Mouse (Mus musculus) liver, embryonic 14.5 days (tissue): Measurements from ENCODE around the gene Slc12a5. TPM values are rescaled to one million over a fixed set of nuclear protein-coding genes. Genes with fewer than 3 reads are reported as not detected.

Experiments
- ATAC-seq: fragments of 200-750 bp; cut with Nextera tagmentation; 2 replicates; pipeline ENCODE4 v1.8.0; 2017; ENCODE audit warnings: moderate number of reproducible peaks, mild to moderate bottlenecking, moderate library complexity; ENCODE audit not compliant: insufficient read depth
- DNase-seq, 3 experiments: peaks; one replicate each; pipeline ENCODE4 v3.0.0-alpha.2; 2012 to 2013; ENCODE audit warnings: low read depth in 3 of 3, low spot score in 3 of 3
- H3K27ac ChIP-seq: fragments of 300-500 bp; sonication (generic); 2 replicates; pipeline ENCODE4 v1.5.1; 2014; ENCODE audit warnings: moderate library complexity, mild to moderate bottlenecking, control low read depth, inconsistent platforms
- H3K27me3 ChIP-seq: fragments of 300-500 bp; sonication (generic); 2 replicates; pipeline ENCODE4 v1.6.1; 2014; ENCODE audit warnings: mild to moderate bottlenecking, low read length, moderate library complexity; ENCODE audit not compliant: control insufficient read depth, insufficient read depth
- H3K36me3 ChIP-seq: fragments of 300-500 bp; sonication (generic); replicated peaks from 2 replicates; pipeline ENCODE4 v1.6.1; 2014; ENCODE audit warnings: low read depth; ENCODE audit not compliant: control insufficient read depth, insufficient read depth
- H3K4me1 ChIP-seq, 2 experiments: fragments of 200-500 bp in 1 of 2; fragments of 300-500 bp in 1 of 2; sonication (generic) in 1 of 2; replicated peaks; 2 replicates each; pipeline ENCODE4 v1.6.1; 2012 to 2014; ENCODE audit warnings: antibody characterized with exemption in 1 of 2, inconsistent platforms in 1 of 2, low read length in 1 of 2; ENCODE audit not compliant: control insufficient read depth in 2 of 2, insufficient read depth in 2 of 2
- H3K4me2 ChIP-seq: fragments of 300-500 bp; sonication (generic); 2 replicates; pipeline ENCODE4 v1.6.1; 2014; ENCODE audit warnings: low read depth, mild to moderate bottlenecking, control low read depth, moderate library complexity
- H3K4me3 ChIP-seq, 2 experiments: fragments of 200-500 bp in 1 of 2; fragments of 300-500 bp in 1 of 2; sonication (generic) in 1 of 2; 2 replicates each; pipeline ENCODE4 v1.5.1; 2012 to 2014; ENCODE audit warnings: low read depth in 2 of 2, low read length in 2 of 2, mild to moderate bottlenecking in 2 of 2, control low read depth in 1 of 2, inconsistent platforms in 1 of 2, moderate library complexity in 1 of 2; ENCODE audit not compliant: insufficient read depth in 1 of 2
- H3K9ac ChIP-seq: fragments of 300-500 bp; sonication (generic); replicated peaks from 2 replicates; pipeline ENCODE4 v1.6.1; 2014; ENCODE audit warnings: mild to moderate bottlenecking, control low read depth, moderate library complexity
- H3K9me3 ChIP-seq: fragments of 300-500 bp; sonication (generic); 2 replicates; pipeline ENCODE4 v1.6.1; 2016; ENCODE audit warnings: low read length, mixed read lengths; ENCODE audit not compliant: control insufficient read depth
- CTCF ChIP-seq: IDR thresholded peaks from 2 replicates; pipeline ENCODE4 v1.5.1; 2016; ENCODE audit warnings: antibody characterized with exemption, low read depth, control low read depth
- EP300 ChIP-seq: IDR thresholded peaks from 2 replicates; pipeline ENCODE4 v1.6.1; 2016; ENCODE audit warnings: antibody characterized with exemption, low read depth
- WGBS: fragments of 180-500 bp; shearing (Covaris S2); extraction: QIAGEN DNeasy Blood & Tissue Kit; methylation state at CpG from one replicate; pipeline ENCODE4 v1.1.7; 2014; ENCODE audit not compliant: insufficient replicate concordance; 5-methylcytosine and 5-hydroxymethylcytosine counted together
- polyA plus RNA-seq, 2 experiments: library from polyadenylated mRNA; depleted of rRNA in 1 of 2; stranded (reverse) in 1 of 2; unstranded in 1 of 2; fragments of >200 nt; fragmentation: Nextera tagmentation in 1 of 2; extraction: Ambion mirVana in 1 of 2; gene quantifications; 2 replicates each; pipeline versions ENCODE4 v1.2.1 to v1.2.3; 2012 to 2014

The Slc12a5 gene
- polyA plus RNA-seq, 2 experiments = 0.10 to 0.42 TPM

DNA sequence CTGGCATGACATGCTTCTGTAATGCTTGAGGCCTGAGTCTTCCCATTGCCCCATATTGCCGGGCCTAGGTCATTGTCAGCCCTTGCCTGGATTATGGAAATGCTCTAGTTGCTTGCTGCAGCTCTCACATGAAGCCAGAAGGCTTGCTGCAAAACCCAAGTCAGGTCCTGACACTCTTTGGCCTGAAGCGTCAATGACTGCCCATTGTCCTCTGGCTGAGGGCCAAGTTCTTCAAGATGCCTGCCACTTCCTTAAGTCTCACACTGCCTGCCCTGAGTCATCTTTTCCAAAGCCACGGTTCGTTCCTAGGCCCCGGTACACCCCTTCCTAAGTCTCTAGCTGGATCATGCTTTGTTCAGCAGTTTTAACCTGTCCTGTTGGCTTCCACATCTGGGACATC is 12.0 kb downstream of the Slc12a5 start:
- H3K36me3 ChIP-seq = no peaks in the 10 kb centered on the region
- H3K9me3 ChIP-seq = no peaks in the 10 kb centered on the region
- no peak overlapping the region for H3K27ac ChIP-seq
- no peak overlapping the region for H3K9ac ChIP-seq
- TF ChIP-seq CTCF = no peak
- TF ChIP-seq EP300 = no peak
- 35% methylated on average over 5 of the region's 5 CpGs for WGBS
- peaks cover 41% of the 10 kb centered on the region for H3K27me3 ChIP-seq
- H3K4me2 ChIP-seq = no peak overlapping the region
- ATAC-seq (no peak), DNase-seq (no peak)
- H3K4me3 ChIP-seq = no peak overlapping the region
- no peaks in the 10 kb centered on the region for H3K4me1 ChIP-seq

DNA sequence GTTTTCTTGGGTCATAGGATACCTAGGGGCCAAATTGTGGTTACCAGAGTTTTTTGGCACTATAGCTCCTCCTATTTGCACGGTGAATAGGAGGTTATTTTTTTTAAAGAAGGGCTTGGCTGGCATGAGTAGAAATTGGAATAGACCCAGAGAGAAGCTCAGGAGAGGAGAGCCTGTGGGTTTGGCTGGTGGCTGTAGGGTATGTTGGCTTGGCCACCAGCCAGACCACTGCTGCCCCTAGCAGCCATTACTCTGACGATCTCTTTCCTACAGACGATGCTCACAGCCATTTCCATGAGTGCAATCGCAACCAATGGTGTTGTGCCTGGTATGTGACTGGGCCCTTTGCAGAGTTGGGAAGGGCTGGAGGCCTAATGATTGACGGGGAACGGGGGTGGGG is 15.0 kb downstream of the Slc12a5 start:
- no peaks in the 10 kb centered on the region for H3K4me1 ChIP-seq
- H3K9ac ChIP-seq = no peak overlapping the region
- 56% methylated on average over 6 of the region's 6 CpGs for WGBS
- no peak overlapping the region for H3K27ac ChIP-seq
- no peak overlapping the region for H3K4me2 ChIP-seq
- no peak for DNase-seq
- no peak overlapping the region for H3K4me3 ChIP-seq
- no peak for ATAC-seq
- H3K36me3 ChIP-seq = no peaks in the 10 kb centered on the region
- no peak for TF ChIP-seq EP300
- no peak for TF ChIP-seq CTCF
- H3K27me3 ChIP-seq = peaks cover 12% of the 10 kb centered on the region
- no peaks in the 10 kb centered on the region for H3K9me3 ChIP-seq

DNA sequence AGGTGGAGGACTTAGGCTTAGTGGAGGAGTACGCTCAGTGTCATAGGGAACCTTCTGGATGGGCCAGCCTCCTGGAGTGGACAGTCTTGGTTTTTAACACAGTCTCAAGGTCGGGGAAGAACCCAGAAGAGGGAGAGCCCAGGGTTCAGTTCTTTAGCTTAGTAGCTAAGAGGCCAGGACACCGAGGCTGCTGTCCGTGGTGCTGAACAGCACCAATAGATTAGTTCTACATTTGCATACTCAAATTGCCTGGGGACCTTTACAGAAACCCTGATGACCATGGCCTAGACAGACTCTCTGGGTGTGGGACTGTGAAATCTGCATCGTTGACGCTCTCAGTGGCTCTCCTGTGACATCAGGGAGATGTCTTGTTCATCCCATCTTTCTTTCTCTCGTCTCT is 19.1 kb downstream of the Slc12a5 start:
- peak; percentile 24 to 35 (median 28) for DNase-seq
- Histone ChIP-seq H3K27ac (no peak overlapping the region), H3K9ac (no peak overlapping the region), H3K4me2 (no peak overlapping the region), H3K4me1 (no peaks in the 10 kb centered on the region), H3K27me3 (no peaks in the 10 kb centered on the region), H3K36me3 (no peaks in the 10 kb centered on the region), H3K4me3 (no peak overlapping the region), H3K9me3 (no peaks in the 10 kb centered on the region)
- no peak for TF ChIP-seq CTCF
- no peak for TF ChIP-seq EP300
- WGBS = 19% methylated on average over 7 of the region's 7 CpGs
- no peak for ATAC-seq

DNA sequence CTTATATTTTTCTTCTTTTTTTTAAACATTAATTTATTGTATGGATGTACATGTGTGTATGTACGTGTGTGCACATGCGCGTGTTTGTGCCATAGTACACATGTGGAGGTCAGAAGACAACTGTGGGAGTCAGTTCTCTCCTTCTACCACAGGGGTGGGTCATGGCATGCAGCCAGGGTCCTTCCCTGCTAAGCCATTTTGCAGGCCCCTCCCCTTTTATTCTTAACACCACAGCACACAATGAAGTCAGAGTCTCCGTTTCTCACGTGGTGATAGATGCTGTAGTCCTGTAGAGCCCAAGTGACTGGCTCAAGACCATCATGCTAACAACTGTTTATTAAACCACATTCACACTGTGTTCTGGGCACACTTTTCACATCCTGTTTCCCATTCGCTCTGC is 25.4 kb downstream of the Slc12a5 start:
- H3K9me3 ChIP-seq = no peaks in the 10 kb centered on the region
- no peak for ATAC-seq
- H3K4me1 ChIP-seq = no peaks in the 10 kb centered on the region
- no peak overlapping the region for H3K4me2 ChIP-seq
- H3K4me3 ChIP-seq = no peak overlapping the region
- no peaks in the 10 kb centered on the region for H3K27me3 ChIP-seq
- TF ChIP-seq CTCF = no peak
- TF ChIP-seq EP300 = no peak
- no peak for DNase-seq
- 70% methylated on average over 6 of the region's 6 CpGs for WGBS
- no peak overlapping the region for H3K27ac ChIP-seq
- no peak overlapping the region for H3K9ac ChIP-seq
- H3K36me3 ChIP-seq = no peaks in the 10 kb centered on the region

DNA sequence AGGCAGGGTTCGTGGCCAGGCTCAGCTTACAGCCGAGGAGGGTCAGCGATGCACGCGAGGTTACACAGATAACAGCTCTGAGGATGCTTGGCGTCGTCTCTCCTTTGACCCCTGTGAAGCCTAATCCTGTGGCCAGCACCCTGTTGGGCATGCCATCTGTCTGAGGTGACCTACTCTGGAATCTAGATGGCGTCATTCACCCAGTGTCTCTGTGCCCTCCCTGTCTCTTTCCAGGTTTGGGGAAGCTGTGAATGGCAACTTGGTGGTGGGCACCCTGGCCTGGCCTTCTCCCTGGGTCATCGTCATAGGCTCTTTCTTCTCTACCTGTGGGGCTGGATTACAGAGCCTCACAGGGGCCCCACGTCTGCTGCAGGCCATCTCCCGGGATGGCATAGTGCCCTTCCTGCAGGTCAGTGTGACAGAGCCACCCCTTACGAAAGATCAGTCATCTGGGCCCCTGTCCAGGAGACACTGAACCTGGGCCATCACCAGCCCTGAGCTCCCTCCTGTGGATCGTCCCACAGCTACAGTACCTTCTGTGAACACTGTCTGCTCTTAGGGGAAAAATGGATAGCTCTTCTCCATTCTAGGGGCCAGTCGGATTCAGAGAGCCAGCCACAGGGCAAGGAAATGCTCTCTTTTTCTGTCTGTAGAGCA is 25.9 kb downstream of the Slc12a5 start:
- H3K4me1 ChIP-seq = no peaks in the 10 kb centered on the region
- no peaks in the 10 kb centered on the region for H3K9me3 ChIP-seq
- no peak overlapping the region for H3K9ac ChIP-seq
- ATAC-seq (no peak), DNase-seq (no peak)
- H3K27me3 ChIP-seq = no peaks in the 10 kb centered on the region
- TF ChIP-seq CTCF = no peak
- no peak for TF ChIP-seq EP300
- 53% methylated on average over 14 of the region's 14 CpGs for WGBS
- H3K4me3 ChIP-seq = no peak overlapping the region
- no peak overlapping the region for H3K4me2 ChIP-seq
- no peak overlapping the region for H3K27ac ChIP-seq
- no peaks in the 10 kb centered on the region for H3K36me3 ChIP-seq
